Mouse (Mus musculus) Patski (cell line): ENCODE data around the gene Ttc4. TPM values are rescaled to one million over a fixed set of nuclear protein-coding genes. Genes with fewer than 3 reads are reported as not detected.

Experiments
- ATAC-seq: fragments of 100-300 bp; one replicate; pipeline ENCODE4 v1.8.0; 2021
- CTCF ChIA-PET: fragments of 350-600 bp; sonication (Branson Sonifier 250); formaldehyde crosslinking; loops from one replicate; lab custom pipeline; 2022; ENCODE audit warnings: inconsistent platforms; lab: Charles Lee
- POLR2A ChIA-PET: fragments of 350-600 bp; sonication (Branson Sonifier 250); formaldehyde crosslinking; loops from one replicate; lab custom pipeline; 2022; ENCODE audit warnings: antibody characterized with exemption, inconsistent platforms; lab: Charles Lee
- DNase-seq: peaks from one replicate; pipeline ENCODE4 v3.0.0-alpha.2; 2011; ENCODE audit warnings: low read depth, low spot score
- H3K27me3 ChIP-seq: fragments of 371-371 bp; one replicate; pipeline ENCODE4 v1.5.1; 2021
- CTCF ChIP-seq: fragments of 100-300 bp; IDR thresholded peaks from one replicate; pipeline ENCODE4 v1.5.1; 2021
- in situ Hi-C: fragments of 300-500 bp; cut with MboI; formaldehyde crosslinking; loops from 3 replicates; pipeline ENCODE4 v1.11.1; 2018; ENCODE audit warnings: low pct_unique_long_range_greater_than_20kb, mixed read lengths
- polyA plus RNA-seq: library from polyadenylated mRNA; unstranded; gene quantifications from one replicate; pipeline ENCODE4 v1.2.3, GENCODE M21; 2021

Ttc4 gene
- polyA plus RNA-seq, 1 experiment from 2014 or later: 20.5 TPM

DNA sequence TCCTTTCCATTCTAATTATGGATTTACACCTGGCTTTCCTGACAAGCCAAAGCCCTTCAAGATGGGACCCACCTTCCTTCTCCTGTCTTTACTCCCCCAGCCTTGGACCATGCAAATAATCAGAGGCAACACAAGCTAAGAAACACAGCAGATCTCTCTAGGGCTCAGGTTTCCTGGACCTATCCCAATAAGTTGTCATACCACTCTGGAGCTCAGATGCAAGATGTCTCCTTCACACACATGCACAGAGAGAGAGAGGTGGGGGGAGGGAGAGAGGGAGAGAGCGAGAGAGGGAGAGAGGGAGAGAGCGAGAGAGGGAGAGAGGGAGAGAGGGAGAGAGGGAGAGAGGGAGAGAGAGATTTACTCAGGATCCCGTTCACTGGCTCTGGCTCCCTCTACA is 46.4 kb downstream of the Ttc4 start:
- ATAC-seq (no peak), DNase-seq (no peak)
- POLR2A ChIA-PET: no interaction called here
- in situ Hi-C loops: loop anchor here (5.0 to 10.0 kb wide), 2 partner anchors 75 to 532 kb away; no protein-coding TSS in a partner anchor
- H3K27me3 ChIP-seq: no peaks in the 10 kb centered on the region
- no peak for TF ChIP-seq CTCF
- CTCF ChIA-PET: interaction anchor here (0.9 to 5.4 kb wide), 4 partner anchors 12 to 77 kb away, joined by 3 to 44 read pairs (median 4); partner anchors contain the start of gene Pars2

DNA sequence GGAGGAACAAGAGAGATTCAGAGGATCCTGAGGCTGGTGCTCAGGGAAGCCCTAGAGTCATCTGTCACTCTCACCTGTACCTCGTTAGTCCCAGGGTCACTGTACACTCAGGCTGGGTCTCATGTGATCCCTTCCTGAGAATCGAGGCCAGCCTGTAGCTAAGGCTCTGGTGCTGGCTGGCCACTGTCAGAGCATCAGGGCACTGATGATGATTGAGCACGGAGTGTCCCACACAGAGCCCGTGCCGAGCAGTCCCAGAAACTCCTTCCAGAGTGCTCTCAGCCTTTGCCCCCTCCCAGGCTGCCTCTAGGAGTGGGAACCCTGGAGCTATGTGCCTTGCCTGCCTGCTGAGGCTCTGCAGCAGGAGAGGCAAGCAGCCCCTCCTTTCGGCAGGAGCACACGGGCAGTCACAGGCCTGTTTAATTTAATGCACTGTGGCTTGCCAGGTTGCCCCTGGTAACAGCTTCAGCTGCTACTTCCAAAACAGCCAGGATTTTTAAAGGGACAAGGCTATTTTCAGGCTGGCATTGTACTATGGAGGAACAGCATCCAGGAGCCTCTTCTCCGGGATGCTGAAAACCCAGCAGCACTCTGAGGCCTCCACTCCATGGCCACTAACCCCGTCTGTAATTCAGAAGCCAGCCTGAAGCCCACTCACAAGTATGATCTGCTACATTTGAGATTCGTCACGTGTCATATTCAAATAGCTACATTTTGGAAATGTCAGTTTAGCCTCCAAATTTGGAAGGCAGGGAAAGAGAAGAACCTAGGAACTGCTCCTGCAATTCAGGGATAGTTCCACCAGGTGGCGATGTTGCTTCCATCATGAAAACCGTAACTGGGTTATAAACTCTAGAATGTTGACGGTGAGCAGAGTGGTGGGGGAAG is 48.2 kb downstream of the Ttc4 start:
- no peaks in the 10 kb centered on the region for H3K27me3 ChIP-seq
- no peak for ATAC-seq
- no peak for DNase-seq
- POLR2A ChIA-PET: no interaction called here
- in situ Hi-C loops: loop anchor here (5.0 to 10.0 kb wide), 2 partner anchors 77 to 534 kb away; no protein-coding TSS in a partner anchor
- CTCF ChIA-PET: interaction anchor here (0.6 to 5.4 kb wide), 13 partner anchors 12 to 78 kb away, joined by 3 to 44 read pairs (median 4); partner anchors contain the start of genes Pars2 and Ttc4
- TF ChIP-seq CTCF: no peak

DNA sequence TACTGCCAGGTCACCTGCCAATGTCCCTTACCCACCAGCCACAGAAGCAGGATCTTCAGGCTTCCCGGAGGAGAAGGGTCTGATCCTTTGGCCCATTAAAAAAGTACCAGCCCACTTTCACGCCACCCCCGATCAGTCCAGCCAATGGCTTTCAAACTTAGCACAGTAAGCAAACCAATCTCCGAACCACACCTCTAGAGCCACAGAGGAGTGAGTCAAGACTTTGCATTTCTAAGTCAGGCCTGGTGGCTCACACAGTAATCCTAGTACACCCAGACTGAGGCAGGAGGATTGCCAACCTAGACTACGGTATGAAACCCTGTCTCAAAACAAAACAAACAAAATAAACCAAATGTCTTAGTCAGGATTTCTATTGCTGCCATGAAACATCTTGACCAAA is 49.4 kb downstream of the Ttc4 start:
- in situ Hi-C loops: no loop called here
- CTCF ChIA-PET: interaction anchor here (0.6 to 5.4 kb wide), 5 partner anchors 15 to 57 kb away, joined by 3 to 44 read pairs (median 5); partner anchors contain the start of genes Pars2 and Ttc4

DNA sequence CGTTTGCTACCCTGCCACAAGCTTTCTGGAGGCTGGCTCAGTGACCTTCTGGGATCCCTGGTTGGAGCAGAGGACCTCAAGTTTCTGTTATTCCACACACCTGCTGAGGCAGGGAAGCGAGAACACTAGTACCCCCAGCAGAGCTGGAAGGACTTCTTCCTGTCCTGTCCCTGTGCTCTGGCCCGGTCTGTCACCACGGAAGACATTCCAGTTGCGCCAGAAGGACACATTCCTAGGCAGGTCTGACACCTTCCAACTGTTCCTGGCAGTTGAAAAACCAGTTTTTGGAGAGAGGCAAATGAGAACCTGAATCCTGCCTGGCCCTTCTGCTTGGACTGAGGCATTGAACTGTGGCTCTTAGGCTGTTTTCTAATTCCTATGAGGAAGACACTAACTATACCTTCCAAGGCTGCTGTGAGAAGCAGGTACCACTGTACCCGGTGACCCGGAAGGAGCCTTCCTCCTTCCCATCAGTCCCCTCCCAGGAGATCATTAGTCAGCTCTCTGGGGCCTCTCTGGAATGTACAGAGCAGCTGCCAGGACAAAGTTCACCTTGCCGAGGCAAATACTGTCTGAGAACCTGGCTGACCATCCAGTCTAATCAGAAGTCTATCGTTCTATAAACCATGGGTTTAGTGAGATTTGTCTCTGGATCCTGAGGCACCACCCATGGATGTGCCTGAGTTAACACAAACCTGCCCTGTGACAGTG is 49.9 kb downstream of the Ttc4 start:
- in situ Hi-C loops: no loop called here
- ChIA-PET CTCF (interaction anchor here (1.4 to 5.4 kb wide), 3 partner anchors 15 to 57 kb away, joined by 3 to 44 read pairs (median 13); partner anchors contain the start of gene Pars2), POLR2A (no interaction called here)
- no peak for ATAC-seq
- DNase-seq: no peak
- no peaks in the 10 kb centered on the region for H3K27me3 ChIP-seq
- no peak for TF ChIP-seq CTCF

More for the DNA sequence above, 49.4 kb downstream of the Ttc4 start:
- ATAC-seq (no peak), DNase-seq (no peak)
- POLR2A ChIA-PET: no interaction called here
- TF ChIP-seq CTCF: no peak
- no peaks in the 10 kb centered on the region for H3K27me3 ChIP-seq

DNA sequence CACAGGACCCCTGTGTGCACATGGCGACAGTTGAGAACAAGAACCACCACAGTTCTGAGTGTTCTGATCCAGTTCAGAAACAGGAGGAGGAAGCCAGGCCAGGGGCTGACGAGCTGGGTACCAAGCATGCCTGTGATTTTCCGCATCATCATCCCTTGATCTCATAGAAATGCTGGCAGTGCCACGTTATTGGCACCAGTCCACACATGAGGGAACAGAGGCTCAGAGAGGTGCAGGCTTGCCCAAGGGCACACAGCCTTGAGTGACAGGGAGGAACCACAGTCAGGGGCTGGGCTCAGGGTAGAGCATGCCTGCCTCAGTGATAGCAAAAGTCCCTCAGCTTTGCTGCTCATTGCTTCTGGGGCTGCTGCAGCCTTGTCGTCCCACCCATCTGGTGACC is 50.9 kb downstream of the Ttc4 start:
- in situ Hi-C loops: no loop called here
- CTCF ChIA-PET: interaction anchor here (1.5 kb wide), 1 partner anchor 14 kb away, joined by 4 read pairs; no protein-coding TSS in a partner anchor
- no peaks in the 10 kb centered on the region for H3K27me3 ChIP-seq
- POLR2A ChIA-PET: no interaction called here
- ATAC-seq: no peak
- no peak for TF ChIP-seq CTCF
- DNase-seq: no peak

DNA sequence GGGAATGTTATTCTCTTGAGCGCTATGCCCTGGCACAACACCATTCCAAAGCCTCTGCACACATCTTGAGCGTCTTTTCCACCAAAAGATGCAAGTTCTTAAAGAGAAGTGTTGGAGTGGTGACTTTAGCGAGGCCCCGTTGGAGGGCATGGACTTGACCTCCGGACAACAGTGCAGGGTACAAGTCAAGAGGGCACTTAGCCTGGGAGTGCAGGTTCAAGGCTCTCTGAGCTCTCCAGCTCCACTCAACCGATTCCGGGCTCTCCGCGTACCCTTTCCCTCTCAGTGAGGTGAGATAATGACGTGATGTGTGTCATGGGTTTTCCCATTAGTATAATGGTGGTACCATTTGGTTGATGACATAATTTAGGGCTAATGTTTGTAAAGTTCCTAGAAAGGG is 54.5 kb downstream of the Ttc4 start:
- no peaks in the 10 kb centered on the region for H3K27me3 ChIP-seq
- DNase-seq: no peak
- POLR2A ChIA-PET: no interaction called here
- no peak for ATAC-seq
- no peak for TF ChIP-seq CTCF
- CTCF ChIA-PET: interaction anchor here (2.1 kb wide), 1 partner anchor 10 kb away, joined by 9 read pairs; no protein-coding TSS in a partner anchor
- in situ Hi-C loops: no loop called here

DNA sequence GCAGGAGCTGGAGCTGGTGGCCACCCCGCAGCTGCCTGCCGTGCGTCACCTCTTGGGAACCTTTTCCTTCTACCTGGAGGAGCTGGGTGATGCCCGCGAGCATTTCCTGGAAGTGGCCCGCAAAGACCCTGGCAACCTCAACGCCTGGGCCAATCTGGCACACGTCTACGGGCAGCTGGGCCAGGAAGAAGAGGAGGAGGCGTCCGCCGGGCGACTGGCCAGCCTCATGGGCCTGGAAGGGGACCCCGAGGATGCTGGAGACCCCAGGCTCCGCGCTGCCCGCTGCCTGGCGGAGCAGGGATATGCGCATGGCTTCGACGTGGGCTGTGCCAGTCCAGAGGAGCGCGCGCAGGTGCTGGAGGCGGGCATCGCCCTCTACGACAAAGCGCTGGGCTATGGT is 56.0 kb downstream of the Ttc4 start:
- ChIA-PET POLR2A (interaction anchor here (0.6 kb wide), 1 partner anchor 23 kb away, joined by 3 read pairs; no protein-coding TSS in a partner anchor), CTCF (interaction anchor here (1.0 to 2.0 kb wide), 2 partner anchors 8 to 84 kb away, joined by 3 to 6 read pairs; no protein-coding TSS in a partner anchor)
- DNase-seq: no peak
- no peaks in the 10 kb centered on the region for H3K27me3 ChIP-seq
- TF ChIP-seq CTCF: no peak
- no peak for ATAC-seq
- in situ Hi-C loops: no loop called here

DNA sequence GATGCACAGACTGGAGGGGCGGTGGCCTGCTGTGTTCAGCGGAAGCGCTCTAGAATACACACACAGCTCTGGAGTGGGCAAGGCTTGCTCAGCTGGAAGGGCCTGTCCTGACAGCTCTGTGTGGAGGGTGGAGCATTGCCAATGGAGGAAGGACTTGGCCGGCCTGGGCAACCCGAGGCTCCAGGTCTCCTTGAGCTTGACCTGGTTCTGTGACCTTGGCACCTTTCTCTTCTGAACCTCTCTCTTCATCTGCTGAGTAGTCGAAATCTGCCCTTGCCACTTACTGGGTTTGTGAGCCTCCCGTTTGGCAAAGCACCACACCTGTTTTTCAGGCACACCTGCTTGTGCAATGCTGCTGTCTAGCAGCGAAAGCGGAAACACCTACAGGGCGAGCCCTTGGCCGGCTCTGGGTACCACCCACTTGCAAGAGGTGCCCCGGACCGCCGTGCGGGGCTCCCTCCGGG is 56.7 kb downstream of the Ttc4 start, which contains the start of gene Ttc22:
Gene Ttc22, plus strand, starts transcription at position 403 of the 464 bp plus-strand sequence.
- in situ Hi-C loops: no loop called here
- ChIA-PET POLR2A (no interaction called here), CTCF (interaction anchor here (2.0 kb wide), 1 partner anchor 8 kb away, joined by 6 read pairs; no protein-coding TSS in a partner anchor)
- TF ChIP-seq CTCF: no peak
- ATAC-seq (no peak), DNase-seq (no peak)
- no peaks in the 10 kb centered on the region for H3K27me3 ChIP-seq

DNA sequence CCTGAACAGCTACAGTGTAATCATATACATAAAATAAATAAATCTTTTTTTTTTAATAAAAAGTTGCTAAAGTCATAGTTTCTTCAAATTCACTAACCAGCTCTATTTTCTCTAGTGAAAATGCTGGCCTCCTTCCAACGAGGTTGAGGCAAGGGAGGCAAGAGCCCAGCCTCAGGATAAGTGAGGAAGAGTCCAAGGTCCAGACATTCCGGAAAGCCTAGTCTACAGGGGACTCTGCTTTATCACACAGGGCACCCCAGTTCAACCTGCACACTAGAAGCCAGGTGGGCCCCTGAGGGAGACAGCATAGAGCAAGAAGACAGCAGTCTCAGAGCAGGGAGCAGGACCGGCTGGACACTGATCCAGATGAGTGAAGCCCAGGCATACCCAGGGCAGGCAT is 57.3 kb downstream of the Ttc4 start:
- CTCF ChIA-PET: no interaction called here
- POLR2A ChIA-PET: no interaction called here
- no peaks in the 10 kb centered on the region for H3K27me3 ChIP-seq
- no peak for ATAC-seq
- no peak for DNase-seq
- in situ Hi-C loops: no loop called here
- TF ChIP-seq CTCF: no peak

DNA sequence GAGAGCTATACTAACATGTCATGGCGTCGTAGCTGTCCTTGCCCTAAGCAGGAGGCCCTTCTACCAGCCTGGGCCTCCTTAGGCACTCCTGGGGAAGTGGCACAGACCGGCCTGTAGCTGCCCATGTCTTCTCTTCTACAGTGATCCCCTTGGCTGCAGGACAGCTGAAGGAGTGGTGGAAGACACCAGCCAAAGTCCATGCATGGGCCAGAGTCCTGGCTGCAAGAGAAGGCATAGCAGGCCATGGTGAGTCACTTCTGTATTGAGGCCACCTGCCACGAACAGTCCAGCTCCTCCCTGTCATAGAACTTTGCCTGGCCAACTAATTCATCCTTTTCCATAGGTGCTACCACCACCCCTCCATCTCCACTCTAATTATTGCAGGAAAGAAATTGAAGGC is 59.8 kb downstream of the Ttc4 start:
- in situ Hi-C loops: loop anchor here (10.0 kb wide), 1 partner anchor 86 kb away; no protein-coding TSS in a partner anchor
- ATAC-seq (no peak), DNase-seq (no peak)
- no peaks in the 10 kb centered on the region for H3K27me3 ChIP-seq
- ChIA-PET POLR2A (no interaction called here), CTCF (interaction anchor here (0.9 to 1.1 kb wide), 2 partner anchors 12 to 178 kb away, joined by 3 read pairs; no protein-coding TSS in a partner anchor)
- no peak for TF ChIP-seq CTCF
